Mouse (Mus musculus) forebrain, embryonic 16.5 days (tissue): Measurements from ENCODE around the gene Ctsd. TPM values are rescaled to one million over a fixed set of nuclear protein-coding genes. Genes with fewer than 3 reads are reported as not detected.

ENCODE experiments used
- ATAC-seq: fragments of 200-750 bp; cut with Nextera tagmentation; 2 replicates; pipeline ENCODE4 v1.8.0; 2017; ENCODE audit warnings: mild to moderate bottlenecking, moderate library complexity
- H3K27ac ChIP-seq: fragments of 300-500 bp; sonication (generic); 2 replicates; pipeline ENCODE4 v1.5.1; 2014; ENCODE audit warnings: low read length, control low read depth
- H3K27me3 ChIP-seq: fragments of 300-500 bp; sonication (generic); replicated peaks from 2 replicates; pipeline ENCODE4 v1.6.1; 2014; ENCODE audit warnings: low read length; ENCODE audit not compliant: control insufficient read depth, insufficient read depth
- H3K36me3 ChIP-seq: fragments of 300-500 bp; sonication (generic); 2 replicates; pipeline ENCODE4 v1.6.1; 2014; ENCODE audit not compliant: control insufficient read depth, insufficient read depth
- H3K4me1 ChIP-seq: fragments of 300-500 bp; sonication (generic); replicated peaks from 2 replicates; pipeline ENCODE4 v1.6.1; 2014; ENCODE audit warnings: low read length; ENCODE audit not compliant: control insufficient read depth, insufficient read depth
- H3K4me2 ChIP-seq: fragments of 300-500 bp; sonication (generic); 2 replicates; pipeline ENCODE4 v1.6.1; 2014; ENCODE audit warnings: mild to moderate bottlenecking, low read length, control low read depth
- H3K4me3 ChIP-seq: fragments of 300-500 bp; sonication (generic); replicated peaks from 2 replicates; pipeline ENCODE4 v1.5.1; 2014; ENCODE audit warnings: mild to moderate bottlenecking, low read length, control low read depth
- H3K9ac ChIP-seq: fragments of 300-500 bp; sonication (generic); replicated peaks from 2 replicates; pipeline ENCODE4 v1.6.1; 2014; ENCODE audit warnings: low read depth, low read length, control low read depth
- H3K9me3 ChIP-seq: fragments of 300-500 bp; sonication (generic); 2 replicates; pipeline ENCODE4 v1.6.1; 2016; ENCODE audit warnings: low read length; ENCODE audit not compliant: control insufficient read depth
- WGBS: fragments of 180-500 bp; shearing (Covaris S2); extraction: QIAGEN DNeasy Blood & Tissue Kit; methylation state at CpG from one replicate; pipeline ENCODE4 v1.1.7; 2014; 5-methylcytosine and 5-hydroxymethylcytosine counted together
- polyA plus RNA-seq: library from polyadenylated mRNA; unstranded; fragments of >200 nt; fragmentation: Nextera tagmentation; extraction: Ambion mirVana; gene quantifications from 2 replicates; pipeline ENCODE4 v1.2.1, GENCODE M21; 2015

Gene Ctsd
- polyA plus RNA-seq, 1 experiment from 2014 or later: 203 TPM

- ATAC-seq: peak; percentile 51
- Histone ChIP-seq H3K4me3 (peak overlapping the region; percentile 45), H3K36me3 (peaks cover 11% of the 10 kb centered on the region; the same call in 1 of the 2 replicates), H3K27ac (no peak overlapping the region), H3K27me3 (peaks cover 22% of the 10 kb centered on the region), H3K4me1 (peaks cover 15% of the 10 kb centered on the region), H3K9me3 (no peaks in the 10 kb centered on the region), H3K9ac (peak overlapping the region; percentile 51), H3K4me2 (peak overlapping the region; percentile 74)
- WGBS: 1% methylated on average over 63 of the region's 64 CpGs
Measured at GRCm38 (mm10) chr7:142371768-142372661, 15.8 kb downstream of the Ctsd start.

DNA sequence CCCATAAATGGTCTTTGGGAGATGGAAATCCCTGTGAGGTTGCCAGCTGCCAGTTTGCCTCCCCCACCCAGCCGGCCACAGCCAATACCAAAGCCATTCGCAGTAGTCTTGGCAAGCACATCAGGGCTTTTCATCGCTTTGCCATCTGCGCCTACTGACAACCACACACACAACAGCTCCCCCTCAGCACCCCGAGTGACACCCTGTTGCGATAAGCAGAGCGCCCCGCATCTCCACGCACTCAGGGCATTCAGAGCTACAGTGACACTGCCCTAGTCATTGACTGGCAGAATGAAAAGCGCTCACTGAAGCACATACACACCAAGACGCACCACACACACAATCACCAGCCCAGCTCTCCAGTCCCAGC lies 16.5 kb downstream of the Ctsd start:
- ATAC-seq: peak; percentile 39

DNA sequence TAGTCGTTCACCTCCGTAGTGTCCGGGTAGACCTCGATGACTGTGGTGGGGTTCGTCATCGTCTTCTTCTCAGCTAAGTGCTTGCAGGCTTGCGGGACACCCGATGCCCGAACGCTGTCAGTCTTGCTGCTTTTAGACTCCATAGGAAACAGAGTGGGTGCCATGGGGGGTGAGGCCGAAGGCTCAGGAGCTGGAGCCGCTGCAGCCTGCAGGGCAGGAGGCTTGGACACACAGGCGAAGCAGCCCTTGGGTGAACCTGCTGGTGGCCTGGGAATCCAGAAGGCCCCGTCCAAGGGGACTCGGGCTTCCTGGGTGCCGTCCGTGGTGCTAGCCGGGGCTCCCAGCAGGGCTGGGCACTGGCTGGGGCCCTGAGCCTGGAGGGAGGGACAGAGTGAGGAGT lies 16.9 kb downstream of the Ctsd start:
- no peak overlapping the region for H3K27ac ChIP-seq
- peak overlapping the region; percentile 74 for H3K4me2 ChIP-seq
- peaks cover 15% of the 10 kb centered on the region for H3K4me1 ChIP-seq
- H3K9ac ChIP-seq: no peak overlapping the region
- ATAC-seq: no peak
- peaks cover 5% of the 10 kb centered on the region; the same call in 1 of the 2 replicates for H3K36me3 ChIP-seq
- no peak overlapping the region; the same call in 1 of the 2 replicates for H3K4me3 ChIP-seq
- H3K27me3 ChIP-seq: peaks cover 22% of the 10 kb centered on the region
- WGBS: 80% methylated on average over 18 of the region's 18 CpGs
- H3K9me3 ChIP-seq: no peaks in the 10 kb centered on the region

More for the DNA sequence above, 16.5 kb downstream of the Ctsd start:
- Histone ChIP-seq H3K4me3 (peak overlapping the region; percentile 45), H3K9ac (no peak overlapping the region; the same call in 1 of the 2 replicates), H3K36me3 (peaks cover 6% of the 10 kb centered on the region; the same call in 1 of the 2 replicates), H3K27me3 (peaks cover 22% of the 10 kb centered on the region), H3K4me1 (peaks cover 15% of the 10 kb centered on the region), H3K27ac (no peak overlapping the region), H3K9me3 (no peaks in the 10 kb centered on the region), H3K4me2 (peak overlapping the region; percentile 74)
- 12% methylated on average over 11 of the region's 11 CpGs for WGBS

GRCm38 (mm10) chr7:142369820-142370219 lies 18.0 kb downstream of the Ctsd start:
- Histone ChIP-seq H3K4me2 (no peak overlapping the region), H3K27me3 (peaks cover 22% of the 10 kb centered on the region), H3K4me3 (no peak overlapping the region), H3K27ac (no peak overlapping the region), H3K36me3 (no peaks in the 10 kb centered on the region), H3K4me1 (peaks cover 15% of the 10 kb centered on the region), H3K9ac (no peak overlapping the region), H3K9me3 (no peaks in the 10 kb centered on the region)
- ATAC-seq: no peak
- 81% methylated on average over 6 of the region's 6 CpGs for WGBS

GRCm38 (mm10) chr7:142368856-142369255 lies 19.0 kb downstream of the Ctsd start:
- Histone ChIP-seq H3K9ac (no peak overlapping the region), H3K36me3 (no peaks in the 10 kb centered on the region), H3K27ac (no peak overlapping the region), H3K4me2 (no peak overlapping the region), H3K4me1 (peaks cover 15% of the 10 kb centered on the region), H3K4me3 (no peak overlapping the region), H3K27me3 (peaks cover 22% of the 10 kb centered on the region), H3K9me3 (no peaks in the 10 kb centered on the region)
- no peak for ATAC-seq
- 70% methylated on average over 2 of the region's 2 CpGs for WGBS

- no peaks in the 10 kb centered on the region for H3K27me3 ChIP-seq
- no peak overlapping the region for H3K4me3 ChIP-seq
- no peaks in the 10 kb centered on the region for H3K36me3 ChIP-seq
- H3K9ac ChIP-seq: no peak overlapping the region
- no peak overlapping the region for H3K27ac ChIP-seq
- H3K4me2 ChIP-seq: no peak overlapping the region
- 75% methylated on average over 4 of the region's 4 CpGs for WGBS
- ATAC-seq: no peak
- no peaks in the 10 kb centered on the region for H3K9me3 ChIP-seq
- H3K4me1 ChIP-seq: no peaks in the 10 kb centered on the region
Measured at GRCm38 (mm10) chr7:142363107-142363506, 24.7 kb downstream of the Ctsd start.

DNA sequence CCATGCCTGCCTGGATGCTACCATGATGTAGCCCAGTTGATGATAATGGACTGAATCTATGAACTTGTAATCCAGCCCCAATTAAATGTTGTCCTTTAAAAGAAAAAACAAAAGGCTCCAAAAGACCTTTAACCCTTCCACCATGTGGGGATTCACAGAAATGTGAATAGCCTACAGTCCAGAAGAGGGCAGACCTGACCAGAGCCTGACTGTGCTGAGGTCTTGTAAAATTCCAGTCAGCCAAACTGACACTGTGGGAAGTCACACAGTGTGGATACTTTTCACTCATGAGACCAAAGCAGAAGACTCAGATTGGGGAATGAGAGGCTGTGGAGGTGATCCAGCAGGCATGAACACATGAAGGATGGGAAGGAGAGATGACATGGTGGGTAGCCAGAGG lies 27.1 kb downstream of the Ctsd start:
- no peak overlapping the region for H3K9ac ChIP-seq
- no peaks in the 10 kb centered on the region for H3K36me3 ChIP-seq
- no peak overlapping the region for H3K4me3 ChIP-seq
- no peaks in the 10 kb centered on the region for H3K9me3 ChIP-seq
- H3K4me2 ChIP-seq: no peak overlapping the region
- no peak overlapping the region for H3K27ac ChIP-seq
- no peaks in the 10 kb centered on the region for H3K27me3 ChIP-seq
- H3K4me1 ChIP-seq: no peaks in the 10 kb centered on the region
- ATAC-seq: no peak

DNA sequence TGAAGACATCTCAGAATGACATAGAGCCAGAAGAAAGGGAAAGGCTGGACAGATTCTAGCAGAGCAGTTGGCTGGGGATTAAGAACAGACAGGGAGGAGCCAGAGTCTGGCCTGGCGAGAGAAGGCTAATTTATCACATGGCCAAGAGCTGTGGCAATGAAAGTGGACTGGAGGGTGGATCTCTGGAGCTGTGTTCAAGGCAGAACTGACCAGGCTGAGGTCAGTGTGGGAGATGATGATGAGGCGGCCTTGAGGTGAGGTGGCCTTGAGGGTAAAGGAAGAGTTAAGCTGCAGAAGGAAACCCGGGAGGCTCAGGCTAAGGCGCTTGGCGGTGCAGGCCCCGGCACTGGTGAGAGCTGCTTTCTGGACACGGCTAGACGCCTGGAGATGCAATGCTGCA lies 28.7 kb downstream of the Ctsd start:
- H3K4me1 ChIP-seq: no peaks in the 10 kb centered on the region
- H3K4me3 ChIP-seq: no peak overlapping the region
- no peaks in the 10 kb centered on the region for H3K36me3 ChIP-seq
- no peak overlapping the region for H3K9ac ChIP-seq
- ATAC-seq: no peak
- H3K4me2 ChIP-seq: no peak overlapping the region
- no peaks in the 10 kb centered on the region for H3K27me3 ChIP-seq
- H3K9me3 ChIP-seq: no peaks in the 10 kb centered on the region
- H3K27ac ChIP-seq: no peak overlapping the region
- 75% methylated on average over 8 of the region's 8 CpGs for WGBS

DNA sequence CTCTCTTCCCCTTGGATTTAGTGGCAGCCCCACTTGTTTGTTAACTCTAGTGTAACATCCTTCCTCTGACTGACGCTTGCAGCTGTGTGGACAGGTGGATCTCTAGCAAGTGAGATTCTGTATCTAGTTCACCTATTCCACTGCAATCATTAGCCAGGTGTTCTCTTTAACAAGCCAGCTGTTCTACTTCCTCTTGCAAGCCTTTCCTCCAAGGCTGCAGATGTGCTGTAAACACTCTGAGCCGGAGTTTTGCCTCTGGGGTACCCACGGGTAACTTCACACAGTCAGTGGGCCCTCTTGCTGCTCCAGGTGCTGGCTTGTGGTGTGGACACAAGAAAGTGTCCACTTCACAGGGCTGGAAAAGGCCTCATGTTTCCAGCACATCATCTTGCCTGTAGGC lies 30.3 kb downstream of the Ctsd start:
- Histone ChIP-seq H3K4me1 (no peaks in the 10 kb centered on the region), H3K9me3 (no peaks in the 10 kb centered on the region), H3K36me3 (no peaks in the 10 kb centered on the region), H3K27me3 (no peaks in the 10 kb centered on the region), H3K4me3 (no peak overlapping the region), H3K27ac (no peak overlapping the region), H3K9ac (no peak overlapping the region), H3K4me2 (no peak overlapping the region)
- ATAC-seq: no peak
- 88% methylated on average over 3 of the region's 3 CpGs for WGBS
